Mouse (Mus musculus) heart, adult 18-20 months (tissue): ENCODE measurements around the gene Mcpt4. TPM values are rescaled to one million over a fixed set of nuclear protein-coding genes. Genes with fewer than 3 reads are reported as not detected.
"Not testable (repeated sequence)": the region's sequence is repeated elsewhere in the genome, so short reads cannot be mapped to it uniquely, and the experiment has no call there.

Source experiments
- DNase-seq, 2 experiments: peaks; one replicate each; pipeline ENCODE4 v3.0.0; 2021 to 2022; ENCODE audit warnings: mixed read lengths in 1 of 2
- long read RNA-seq, 2 experiments: library from polyadenylated mRNA; stranded (forward); transcript quantifications; one replicate each; pipeline ENCODE4 v2.0.0; 2021
- total RNA-seq, 2 experiments: library from RNA; stranded (reverse); gene quantifications; 2 replicates each; pipeline ENCODE4 v1.2.3; 2021

The Mcpt4 gene
- total RNA-seq = 1 to 10 TPM; 1.3 to 1.6 TPM
- long read RNA-seq, experiment 1, partial matches to known transcripts = 0 of 1 reads
- long read RNA-seq, experiment 1, other reads (novel, unspliced or antisense) = 0 of 1 reads
- long read RNA-seq, experiment 2 = 0 reads

DNA sequence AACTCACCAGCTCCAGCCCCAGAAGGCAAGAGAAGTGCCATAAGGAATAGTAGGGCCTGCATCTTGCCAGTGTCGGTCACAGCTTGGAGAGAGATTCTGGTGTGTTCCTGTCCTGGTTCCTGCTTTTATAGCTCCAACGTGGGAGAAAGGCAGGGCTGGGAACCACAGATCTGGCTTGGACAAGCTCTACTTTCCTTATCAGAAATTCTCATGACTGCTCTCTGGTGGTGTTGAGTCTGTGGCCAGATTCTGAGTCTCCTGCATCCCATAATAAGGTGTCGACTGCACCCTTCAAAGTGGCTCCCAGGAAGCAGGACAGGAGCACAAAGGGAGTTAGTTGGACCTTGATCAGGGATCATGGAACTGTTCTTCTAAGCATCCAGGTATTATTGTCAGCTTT is at the start of gene Mcpt4:
TSS of gene Mcpt4 (minus strand) at position 101 of the 400 bp plus-strand sequence.
- not testable (repeated sequence) for DNase-seq

DNA sequence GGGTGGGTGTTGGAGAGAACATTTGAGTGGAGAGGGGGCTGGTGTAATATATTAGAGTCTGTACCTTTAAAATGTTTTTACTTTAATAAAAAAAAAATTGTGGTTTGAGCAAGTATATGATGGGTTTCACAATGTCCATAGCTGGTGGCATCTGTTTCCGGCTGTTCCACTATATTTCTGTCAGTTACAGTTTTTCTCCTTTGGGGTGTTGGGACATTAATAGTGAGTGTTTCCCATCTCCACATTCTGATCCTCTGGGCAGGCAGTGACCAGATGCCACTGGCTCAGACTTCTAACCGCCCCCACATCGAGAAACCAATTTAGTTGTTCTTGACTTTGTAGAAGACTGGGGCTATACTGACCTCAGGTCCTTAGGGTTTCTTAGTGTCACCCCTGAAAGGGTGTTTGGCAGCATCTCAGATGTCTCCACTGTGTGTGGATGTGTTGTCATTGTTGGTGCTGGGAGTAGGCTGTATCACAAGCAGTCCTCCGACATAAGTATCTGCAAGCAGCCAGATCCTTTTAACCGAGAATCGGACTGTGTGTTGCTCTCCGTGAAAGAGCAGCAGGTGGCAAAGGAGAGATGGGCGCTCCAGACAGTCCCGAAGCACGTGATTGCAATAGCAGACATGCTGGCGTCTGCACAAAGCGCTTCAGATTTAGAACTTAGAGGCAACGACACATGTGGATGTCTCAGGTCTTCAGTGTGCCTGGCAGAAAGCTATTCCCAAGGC is 43.5 kb upstream of the Mcpt4 start:
- DNase-seq = no peak

DNA sequence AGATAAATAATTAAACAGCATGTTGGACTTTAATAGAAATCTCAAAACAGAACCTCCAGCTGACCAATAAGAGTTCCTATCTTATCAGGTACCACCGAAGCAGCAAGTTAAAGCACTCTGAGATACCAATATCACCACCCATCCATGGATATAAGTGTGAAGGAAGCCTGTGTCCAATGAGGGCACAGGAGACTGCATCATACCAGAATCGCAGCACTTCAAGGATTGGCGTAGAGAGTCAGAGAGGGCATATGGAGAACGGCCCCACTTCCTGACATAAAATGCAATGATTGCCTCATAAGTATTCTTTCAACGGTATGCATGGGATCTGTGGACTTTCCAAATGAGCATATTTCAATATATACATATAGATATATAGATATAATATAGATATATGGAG is 42.9 kb upstream of the Mcpt4 start:
- no peak for DNase-seq

DNA sequence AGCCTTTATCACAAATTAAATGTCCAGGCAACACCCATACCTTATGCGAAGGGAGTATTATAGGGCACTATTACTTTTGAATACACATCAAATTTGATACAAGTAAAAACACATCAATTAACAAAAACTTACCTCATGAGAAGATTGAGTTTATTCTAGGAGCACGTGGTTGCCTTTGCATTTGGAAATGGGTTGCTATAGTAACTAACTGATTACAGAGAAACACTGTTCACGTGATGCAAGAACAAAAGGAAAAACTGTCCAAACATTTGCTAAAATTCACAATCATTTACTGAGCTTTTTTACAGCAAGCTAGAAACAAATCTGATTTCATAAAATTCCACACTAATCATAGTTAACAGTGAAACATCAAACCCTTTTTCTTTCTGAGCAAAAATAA is 41.3 kb upstream of the Mcpt4 start:
- no peak for DNase-seq

DNA sequence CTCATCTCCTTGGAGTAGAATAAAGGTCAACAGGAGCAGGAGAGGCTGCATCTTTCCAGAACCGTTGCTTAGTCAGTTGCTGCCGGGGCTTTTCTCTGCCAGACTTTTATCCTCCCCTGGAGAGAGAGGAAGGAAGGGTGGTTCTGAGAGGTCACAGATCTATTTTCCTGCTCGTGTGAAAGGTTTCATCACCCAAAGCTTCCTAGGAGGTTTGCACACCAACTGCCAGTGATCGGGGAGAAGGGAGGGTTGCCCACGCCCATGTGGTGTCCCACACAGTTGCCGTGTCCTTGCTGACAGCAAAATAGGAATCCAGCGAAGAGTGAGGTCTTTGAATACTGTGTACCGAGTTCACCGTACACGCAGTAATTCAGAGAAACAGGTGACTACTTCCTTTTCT is 40.3 kb upstream of the Mcpt4 start, which contains the start of gene Ctsg:
TSS of gene Ctsg (minus strand) at position 189 of the 400 bp plus-strand sequence.
- no peak for DNase-seq

DNA sequence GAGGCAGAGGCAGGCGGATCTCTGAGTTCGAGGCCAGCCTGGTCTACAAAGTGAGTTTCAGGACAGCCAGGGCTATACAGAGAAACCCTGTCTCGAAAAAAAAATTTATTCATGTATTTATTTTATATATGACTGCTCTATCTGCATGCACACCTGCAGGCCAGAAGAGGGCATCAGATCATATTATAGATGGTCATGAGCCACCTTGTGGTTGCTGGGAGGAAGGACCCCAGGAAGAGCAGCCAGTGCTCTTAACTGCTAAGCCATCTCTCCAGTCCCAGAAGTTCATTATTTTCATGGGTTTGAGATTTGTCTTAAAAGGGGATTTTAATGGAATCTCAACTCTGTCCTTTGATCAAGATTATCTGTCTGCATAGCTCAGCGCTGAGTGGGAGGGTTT is 36.8 kb upstream of the Mcpt4 start:
- DNase-seq = no peak

DNA sequence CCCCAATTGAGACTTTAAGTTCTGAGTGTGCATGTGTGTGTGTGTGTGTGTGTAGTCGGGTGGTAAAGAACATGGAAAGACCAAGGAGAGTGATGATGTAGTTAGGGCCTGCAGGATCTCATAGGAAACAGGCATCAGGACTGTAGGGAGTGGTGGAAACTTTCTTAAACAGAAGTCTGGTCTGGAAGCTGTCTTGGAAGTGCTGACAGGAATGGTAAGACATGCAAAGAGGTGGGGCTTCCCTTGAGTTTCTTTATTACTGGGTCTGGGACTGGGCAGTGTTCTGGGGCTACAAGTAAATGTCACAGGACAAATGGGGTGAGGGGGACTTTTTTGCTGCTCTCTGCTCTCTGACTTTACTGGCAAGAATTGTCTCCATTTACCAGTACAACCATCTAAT is 35.5 kb upstream of the Mcpt4 start:
- DNase-seq = no peak

DNA sequence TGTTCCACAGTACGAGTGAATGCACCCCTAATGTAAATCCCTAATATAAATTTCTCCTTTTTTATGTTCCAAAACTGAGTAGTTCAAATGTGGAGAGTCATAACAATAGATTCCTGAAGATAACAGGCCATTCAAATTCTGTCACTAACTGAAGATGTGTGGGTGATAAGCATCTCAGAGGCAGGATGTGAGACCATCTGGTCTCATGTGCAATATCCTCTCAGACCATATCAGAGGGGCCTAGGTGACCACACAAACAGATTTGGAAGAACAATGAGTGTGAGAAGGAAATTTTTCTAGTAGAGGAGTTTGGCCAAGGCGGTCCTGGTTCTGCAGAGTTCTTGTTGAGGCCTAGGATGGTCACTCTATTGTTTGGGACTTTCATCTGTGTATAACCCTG is 31.2 kb upstream of the Mcpt4 start:
- no peak for DNase-seq

DNA sequence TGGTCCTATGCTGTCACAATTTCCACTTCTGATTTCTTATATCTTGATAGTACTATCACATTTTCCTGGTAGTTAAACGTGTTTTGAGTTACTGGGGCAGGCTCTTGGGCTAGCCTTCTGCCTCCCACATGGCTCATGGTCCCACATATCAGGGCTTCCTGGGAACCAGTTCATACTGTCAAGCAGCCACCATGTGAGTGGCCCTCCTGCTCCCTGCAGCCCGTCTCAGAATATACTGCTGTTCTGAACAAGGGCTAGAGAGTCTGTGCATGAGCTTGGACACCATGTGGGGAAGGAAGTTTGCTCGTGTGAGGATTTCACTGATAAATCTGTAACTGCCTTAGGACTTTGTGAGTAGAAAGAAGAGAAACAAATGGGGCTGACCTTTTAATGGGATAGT is 24.6 kb upstream of the Mcpt4 start:
- DNase-seq = no peak

DNA sequence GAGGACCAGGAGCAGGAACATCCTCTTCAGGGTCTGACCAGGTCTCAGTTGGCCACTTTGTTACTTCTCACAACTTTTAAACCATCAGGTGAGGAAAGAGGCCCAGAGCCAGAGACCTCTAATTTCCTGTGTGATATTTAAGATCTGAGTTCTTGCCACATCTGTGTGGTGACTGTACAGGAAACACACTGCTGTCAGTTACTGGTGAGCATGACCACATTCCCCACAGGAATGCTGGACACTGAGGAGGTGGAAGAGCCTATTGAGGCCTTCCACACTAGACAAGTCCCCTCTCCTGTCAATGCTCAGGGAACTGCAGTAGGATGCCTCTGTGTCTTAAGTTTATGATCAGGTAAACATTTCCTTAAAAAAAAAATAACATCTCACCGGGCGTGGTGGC is 23.1 kb upstream of the Mcpt4 start, which contains the start of gene Mcpt8:
TSS of gene Mcpt8 (minus strand) at position 107 of the 400 bp plus-strand sequence.
- no peak for DNase-seq

DNA sequence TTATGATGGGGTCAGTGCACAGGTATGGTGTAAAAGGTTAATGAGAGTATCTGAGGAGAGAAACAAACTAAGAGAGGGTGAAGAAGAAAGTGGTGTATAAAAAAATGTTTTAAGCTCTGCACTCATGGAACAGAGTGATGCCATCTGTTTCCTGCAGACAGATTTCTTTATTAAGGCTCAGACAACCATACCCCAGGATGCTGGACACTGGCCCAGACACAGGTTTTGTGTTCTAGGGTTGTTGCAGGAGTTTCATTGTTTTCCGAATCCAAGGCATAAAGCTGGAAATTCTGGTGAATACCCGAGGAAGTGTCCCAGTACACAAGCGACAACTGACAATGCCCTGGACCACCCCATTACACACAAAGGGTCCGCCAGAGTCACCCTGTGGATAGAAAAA is 19.9 kb upstream of the Mcpt4 start:
- DNase-seq = no peak

DNA sequence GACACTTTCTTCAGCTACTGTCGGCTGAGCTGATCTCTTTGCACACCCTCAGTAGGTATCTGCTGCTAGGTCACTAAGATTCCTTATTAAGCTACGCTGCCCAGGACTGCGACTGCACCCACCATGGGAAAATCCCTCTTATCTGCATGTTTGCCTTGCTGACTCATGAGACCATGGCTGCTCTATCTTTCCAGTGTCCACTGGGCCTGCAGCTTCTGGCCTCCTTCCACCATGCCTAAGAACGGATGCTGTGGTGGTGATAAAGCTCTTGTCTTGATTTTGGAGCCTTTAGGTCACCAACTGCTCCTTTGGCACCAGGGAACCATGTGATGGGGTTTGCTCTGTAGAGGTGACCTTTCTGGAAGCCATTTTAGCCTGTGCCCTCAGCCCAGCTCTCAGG is 4.4 kb downstream of the Mcpt4 start:
- no peak for DNase-seq

DNA sequence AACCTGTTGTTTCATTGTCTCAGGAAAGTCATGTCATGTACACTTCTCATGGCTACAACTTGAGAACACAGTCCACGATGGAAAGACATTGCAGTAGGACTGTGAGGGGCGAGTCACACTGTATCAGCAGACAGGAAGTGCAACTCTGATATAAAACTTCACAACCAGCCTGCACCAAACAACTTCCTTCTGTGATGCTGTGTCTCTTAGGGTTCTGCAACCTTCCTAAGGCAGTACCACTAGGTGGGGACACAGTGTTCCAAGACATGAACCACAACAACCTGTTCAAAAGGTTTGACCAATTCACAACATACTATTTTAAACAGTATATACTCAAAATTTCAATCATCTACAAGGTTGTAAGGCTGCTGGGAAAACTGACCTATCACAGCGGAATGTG is 6.7 kb downstream of the Mcpt4 start:
- no peak for DNase-seq

DNA sequence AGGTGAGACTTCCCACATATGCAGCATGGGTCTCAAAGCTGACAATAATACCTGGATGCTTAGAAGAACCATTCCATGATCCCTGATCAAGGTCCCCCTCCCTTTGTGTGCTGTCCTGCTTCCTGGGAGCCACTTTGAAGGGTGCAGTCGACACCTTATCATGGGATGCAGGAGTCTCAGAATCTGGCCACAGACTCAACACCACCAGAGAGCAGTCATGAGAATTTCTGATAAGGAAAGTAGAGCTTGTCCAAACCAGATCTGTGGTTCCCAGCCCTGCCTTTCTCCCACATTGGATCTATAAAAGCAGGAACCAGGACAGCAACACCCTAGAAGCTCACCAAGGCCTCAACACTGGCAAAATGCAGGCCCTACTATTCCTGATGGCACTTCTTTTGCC is 20.3 kb downstream of the Mcpt4 start, which contains the start of gene Mcpt2:
TSS of gene Mcpt2 (plus strand) at position 250 of the 400 bp plus-strand sequence.
- DNase-seq = not testable (repeated sequence)

DNA sequence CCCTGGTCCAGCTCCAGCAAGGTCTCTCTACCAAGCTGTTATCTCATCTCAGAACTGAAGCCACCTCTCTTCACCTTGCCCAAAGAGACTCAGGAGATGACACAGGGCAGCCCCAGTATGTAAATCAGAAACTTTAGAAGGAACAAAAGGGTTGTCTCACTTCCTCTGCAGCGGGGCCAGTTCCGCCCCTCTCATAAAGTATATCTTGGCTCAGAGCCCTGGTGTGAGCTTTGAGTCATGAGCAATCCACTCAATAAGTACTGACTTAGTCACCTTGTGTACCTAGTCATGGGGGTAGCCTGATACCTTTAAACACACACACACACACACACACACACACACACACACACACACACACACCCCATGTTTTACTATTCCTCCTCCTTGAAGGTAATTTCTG is 27.7 kb downstream of the Mcpt4 start:
- DNase-seq = no peak

DNA sequence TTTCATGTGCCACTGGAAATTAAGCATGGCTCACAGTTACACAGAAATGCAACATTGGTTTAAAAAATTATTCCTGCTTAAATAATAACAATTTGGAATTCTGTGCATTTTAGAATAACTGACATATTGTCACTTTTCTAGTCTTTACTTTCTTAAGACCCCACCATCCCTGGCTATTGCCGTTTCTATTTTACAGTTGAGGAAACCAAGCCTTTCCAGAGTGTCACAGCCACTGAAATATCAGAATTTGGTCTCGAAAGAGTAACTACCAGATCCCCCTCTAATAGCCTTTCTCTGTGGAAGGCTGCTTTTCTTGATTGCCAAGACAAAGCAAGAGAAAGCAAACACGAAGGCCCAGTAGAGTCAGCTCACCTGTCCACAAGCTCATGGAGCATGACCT is 31.7 kb downstream of the Mcpt4 start, which contains the start of gene Mcpt9:
TSS of gene Mcpt9 (minus strand) at position 101 of the 400 bp plus-strand sequence.
- DNase-seq = not testable (repeated sequence)

DNA sequence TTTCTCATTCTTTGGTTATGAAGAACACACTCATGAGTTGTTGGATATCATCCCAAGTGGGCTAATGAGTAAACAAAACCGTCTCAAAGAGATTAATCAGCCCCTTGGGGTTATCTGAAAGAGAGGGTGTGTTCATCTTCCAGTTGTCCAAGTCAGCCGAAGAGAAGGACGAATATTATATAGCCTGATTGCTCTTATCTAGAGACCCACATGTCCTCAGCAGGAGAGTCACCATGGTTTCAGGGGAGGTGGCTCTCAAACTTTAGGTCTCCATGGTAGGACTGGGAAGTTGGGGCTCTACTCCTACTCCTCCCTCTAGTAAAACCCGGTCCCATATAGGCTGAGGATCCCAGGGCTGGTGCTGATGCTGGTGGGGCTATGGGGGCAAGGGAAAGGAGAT is 40.8 kb downstream of the Mcpt4 start:
- DNase-seq = not testable (repeated sequence)

DNA sequence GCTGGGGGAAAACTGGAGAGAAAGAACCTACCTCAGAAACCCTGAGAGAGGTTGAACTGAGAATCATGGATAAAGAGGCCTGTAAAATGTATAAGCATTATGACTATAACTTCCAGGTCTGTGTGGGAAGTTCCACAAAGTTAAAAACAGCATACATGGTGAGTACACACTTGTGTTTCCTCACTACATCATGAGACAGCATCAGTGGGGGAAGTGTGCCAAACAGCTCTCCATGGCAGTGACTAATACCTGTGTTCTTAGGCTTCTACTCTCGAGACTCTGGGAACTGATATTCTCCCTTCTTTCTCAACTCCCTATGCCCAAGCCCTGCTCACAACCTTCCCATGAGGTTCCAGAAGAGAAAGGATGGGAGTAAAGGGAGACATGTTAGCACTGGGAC is 42.7 kb downstream of the Mcpt4 start:
- DNase-seq = no peak

DNA sequence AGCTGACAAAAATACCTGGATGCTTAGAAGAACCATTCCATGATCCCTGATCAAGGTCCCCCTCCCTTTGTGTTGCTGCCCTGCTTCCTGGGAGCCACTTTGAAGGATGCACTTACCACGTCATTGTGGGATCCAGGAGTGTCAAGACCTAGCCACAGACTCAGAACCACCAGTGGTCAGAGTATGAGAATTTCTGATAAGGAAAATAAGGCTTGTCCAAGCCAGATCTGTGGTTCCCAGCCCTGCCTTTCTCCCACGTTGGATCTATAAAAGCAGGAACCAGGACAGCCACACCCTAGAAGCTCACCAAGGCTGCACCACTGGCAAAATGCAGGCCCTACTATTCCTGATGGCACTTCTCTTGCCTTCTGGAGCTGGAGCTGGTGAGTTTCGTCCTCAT is 44.4 kb downstream of the Mcpt4 start, which contains the start of gene Mcpt1:
TSS of gene Mcpt1 (plus strand) at position 301 of the 400 bp plus-strand sequence.
- not testable (repeated sequence) for DNase-seq

DNA sequence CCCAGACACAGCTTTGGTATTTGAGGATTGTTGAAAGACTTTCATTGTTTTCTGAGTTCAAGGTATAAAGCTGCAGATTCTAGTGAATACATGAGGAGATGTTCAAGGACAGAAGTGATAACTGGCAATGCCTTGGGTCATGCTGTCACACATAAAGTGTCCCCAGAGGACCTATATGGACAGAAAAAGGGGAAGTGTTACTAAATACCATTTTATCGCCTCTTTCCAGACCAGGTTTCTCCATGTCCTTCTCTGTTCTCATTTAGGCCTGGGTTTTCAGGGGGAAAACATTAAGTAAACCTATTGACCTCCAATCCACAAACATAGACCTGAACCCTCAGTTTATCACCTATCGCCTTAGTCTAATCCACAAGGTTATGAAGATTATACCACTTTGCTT is 48.2 kb downstream of the Mcpt4 start:
- DNase-seq = no peak

DNA sequence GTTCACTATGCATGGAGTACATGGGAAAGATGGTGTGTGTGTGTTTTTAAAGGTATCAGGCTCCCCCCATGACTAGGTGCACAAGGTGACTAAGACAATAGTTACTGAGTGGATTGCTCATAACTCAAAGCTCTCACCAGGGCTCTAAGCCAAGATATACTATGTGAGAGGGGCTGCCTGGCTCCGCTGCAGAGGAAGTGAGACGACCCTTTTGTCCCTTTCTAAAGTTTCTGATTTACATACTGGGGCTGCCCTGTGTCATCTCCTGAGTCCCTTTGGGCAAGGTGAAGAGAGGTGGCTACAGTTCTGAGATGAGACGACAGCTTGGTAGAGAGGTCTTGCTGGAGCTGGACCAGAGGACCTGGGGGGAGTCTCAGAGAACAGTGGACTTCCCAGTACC is 49.0 kb downstream of the Mcpt4 start:
- DNase-seq = no peak
